Mouse (Mus musculus): ENCODE measurements around the gene Nrip2.

GRCm38 (mm10) chr6:128354140-128354539 lies 45.0 kb upstream of the Nrip2 start:
- TF ChIP-seq MAX (IDR thresholded peaks at IDR 0.05) (no peak), CEBPB (IDR thresholded peaks at IDR 0.05; ENCODE audit: low read depth) (peak; percentile 41), CTCF (IDR thresholded peaks at IDR 0.05; ENCODE audit: control insufficient read depth, insufficient read depth, insufficient read length) (no peak), USF1 (IDR thresholded peaks at IDR 0.05; ENCODE audit: low read depth) (no peak)

Data from C2C12 (cell line).